Mouse (Mus musculus) kidney, adult 18-20 months (tissue): ENCODE measurements around the gene Olfr544.

Experiments used
- DNase-seq: peaks from one replicate; pipeline ENCODE4 v3.0.0; 2021

The Olfr544 gene

GRCm38 (mm10) chr7:102476601-102477000 lies 11.5 kb downstream of the Olfr544 start:
- DNase-seq: no peak

- no peak for DNase-seq
These were observed 15.4 kb downstream of the Olfr544 start for GRCm38 (mm10) chr7:102472675-102473074.

DNA sequence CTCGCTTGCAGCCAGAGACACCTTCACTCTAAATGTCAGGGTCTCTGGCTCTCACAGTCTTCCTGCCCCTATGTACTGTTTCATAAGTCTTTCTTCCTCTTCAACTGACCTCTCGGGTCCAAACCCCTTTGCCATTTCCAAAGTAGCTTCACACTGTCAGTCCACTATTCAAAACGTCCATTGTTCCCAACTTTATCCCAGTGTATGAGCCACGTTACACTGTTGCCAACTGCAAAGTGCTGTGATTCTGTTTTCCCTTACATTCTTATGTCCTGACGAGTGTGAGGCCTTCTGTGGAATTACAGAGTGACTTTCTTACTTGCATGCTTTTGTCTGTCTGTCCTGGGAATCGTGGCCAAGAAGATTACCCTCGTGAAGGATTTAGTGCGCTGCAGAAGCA lies 20.5 kb downstream of the Olfr544 start:
- DNase-seq: no peak

- DNase-seq: no peak
These were observed 29.3 kb downstream of the Olfr544 start for GRCm38 (mm10) chr7:102458618-102459380.

GRCm38 (mm10) chr7:102446438-102446837 lies 41.7 kb downstream of the Olfr544 start:
- DNase-seq: no peak

- no peak for DNase-seq
These were observed 43.8 kb downstream of the Olfr544 start for GRCm38 (mm10) chr7:102444301-102444700.

GRCm38 (mm10) chr7:102442432-102442831 lies 45.7 kb downstream of the Olfr544 start:
- DNase-seq: no peak

DNA sequence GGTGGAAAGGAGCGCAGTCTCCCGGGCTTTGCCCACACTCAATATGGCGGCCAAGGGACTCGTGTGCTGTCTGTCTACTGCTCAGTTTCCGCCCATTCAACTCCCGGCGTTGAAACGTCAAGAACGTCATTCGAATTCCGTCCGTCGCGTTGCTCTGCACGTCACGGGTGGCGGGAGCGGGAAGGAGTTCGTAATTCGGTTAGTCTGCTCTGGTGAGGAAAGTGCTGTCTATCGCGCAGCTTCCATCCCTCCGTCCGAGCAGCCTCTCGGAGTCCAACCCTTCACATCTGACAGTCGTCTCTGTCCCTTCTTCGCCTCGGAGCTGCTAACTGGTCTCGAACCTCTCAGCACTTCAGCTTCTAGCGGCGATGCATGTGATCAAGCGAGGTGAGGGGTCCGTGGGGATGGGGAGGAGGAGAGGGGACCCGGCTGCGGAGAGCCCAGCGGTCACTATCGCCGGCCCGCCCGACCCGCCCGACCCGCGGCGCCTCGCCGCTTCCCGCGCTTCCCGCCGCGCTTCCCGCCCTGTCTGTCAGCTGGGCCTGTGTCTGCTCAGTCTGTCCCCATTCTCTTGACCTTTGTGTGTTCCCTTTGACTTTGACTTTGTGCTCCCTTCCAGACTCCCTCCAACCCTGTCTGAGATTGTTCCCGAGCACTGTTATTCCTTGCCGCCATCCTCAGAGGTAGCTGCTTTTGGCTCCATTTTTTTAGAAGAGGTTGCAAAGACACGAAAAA lies 46.3 kb downstream of the Olfr544 start, which contains the start of gene Rrm1:
Rrm1 (plus strand) TSS at position 39 of the 735 bp plus-strand sequence.
- peak; percentile 93 for DNase-seq

DNA sequence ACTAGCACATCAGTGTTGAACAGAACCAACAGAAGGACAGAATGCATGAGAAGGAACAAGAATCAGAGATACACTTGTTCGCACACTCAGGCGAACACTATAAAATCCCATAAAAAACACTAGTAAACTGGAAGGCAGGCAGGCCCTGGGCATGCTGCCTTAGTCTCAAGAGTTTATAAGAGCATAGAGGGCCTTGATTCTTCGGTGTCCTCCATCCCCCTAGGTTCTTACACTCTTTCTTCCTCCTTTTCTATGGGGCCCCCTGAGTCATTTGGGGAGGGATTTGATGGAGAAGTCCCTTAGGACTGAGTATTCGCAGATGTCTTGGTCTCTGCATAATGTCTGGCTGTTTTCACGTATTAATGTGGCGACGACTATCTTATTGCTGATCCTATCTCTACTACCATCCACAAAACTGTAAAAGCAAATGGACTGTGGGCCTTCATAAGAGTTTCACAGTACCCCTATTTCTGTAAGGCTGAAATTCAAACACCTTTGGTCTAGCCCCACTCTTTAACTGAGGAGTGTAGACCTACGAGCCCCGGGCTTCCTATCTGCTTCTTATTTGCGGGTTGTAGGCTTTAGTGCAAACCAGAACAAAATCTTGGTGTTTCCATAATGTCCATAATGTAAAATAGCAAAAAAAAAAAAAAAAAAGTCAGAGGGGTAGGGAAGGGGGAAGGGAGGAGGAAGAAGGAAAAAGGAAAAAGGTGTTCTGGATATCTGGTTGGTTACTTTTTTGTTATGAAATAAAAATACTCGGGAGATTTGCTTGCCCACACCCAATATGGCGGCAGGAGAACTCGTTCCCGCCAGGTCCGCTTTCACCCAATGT lies 47.1 kb downstream of the Olfr544 start:
- DNase-seq: no peak

DNA sequence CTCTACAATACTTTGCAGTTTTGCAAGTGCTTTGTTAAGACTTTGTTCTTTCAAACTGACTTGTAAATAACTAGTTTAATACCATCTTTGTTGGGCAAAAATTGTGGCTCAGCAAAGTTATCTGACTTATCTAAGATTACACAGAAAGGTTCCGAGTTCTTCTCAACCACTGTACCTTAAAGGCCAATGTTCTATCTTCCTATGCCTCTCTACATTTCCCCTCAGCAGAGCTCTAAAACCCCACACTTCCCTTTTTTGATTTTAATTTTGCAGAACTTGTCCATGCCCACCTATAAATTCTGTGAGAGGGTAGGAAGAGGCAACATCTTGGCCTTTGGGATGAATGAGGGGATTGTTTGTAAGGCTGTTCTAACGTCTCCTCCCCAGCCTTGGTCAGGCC lies 53.8 kb downstream of the Olfr544 start:
- DNase-seq: no peak
